Mouse (Mus musculus): Measurements from ENCODE around the gene Numbl.

DNA sequence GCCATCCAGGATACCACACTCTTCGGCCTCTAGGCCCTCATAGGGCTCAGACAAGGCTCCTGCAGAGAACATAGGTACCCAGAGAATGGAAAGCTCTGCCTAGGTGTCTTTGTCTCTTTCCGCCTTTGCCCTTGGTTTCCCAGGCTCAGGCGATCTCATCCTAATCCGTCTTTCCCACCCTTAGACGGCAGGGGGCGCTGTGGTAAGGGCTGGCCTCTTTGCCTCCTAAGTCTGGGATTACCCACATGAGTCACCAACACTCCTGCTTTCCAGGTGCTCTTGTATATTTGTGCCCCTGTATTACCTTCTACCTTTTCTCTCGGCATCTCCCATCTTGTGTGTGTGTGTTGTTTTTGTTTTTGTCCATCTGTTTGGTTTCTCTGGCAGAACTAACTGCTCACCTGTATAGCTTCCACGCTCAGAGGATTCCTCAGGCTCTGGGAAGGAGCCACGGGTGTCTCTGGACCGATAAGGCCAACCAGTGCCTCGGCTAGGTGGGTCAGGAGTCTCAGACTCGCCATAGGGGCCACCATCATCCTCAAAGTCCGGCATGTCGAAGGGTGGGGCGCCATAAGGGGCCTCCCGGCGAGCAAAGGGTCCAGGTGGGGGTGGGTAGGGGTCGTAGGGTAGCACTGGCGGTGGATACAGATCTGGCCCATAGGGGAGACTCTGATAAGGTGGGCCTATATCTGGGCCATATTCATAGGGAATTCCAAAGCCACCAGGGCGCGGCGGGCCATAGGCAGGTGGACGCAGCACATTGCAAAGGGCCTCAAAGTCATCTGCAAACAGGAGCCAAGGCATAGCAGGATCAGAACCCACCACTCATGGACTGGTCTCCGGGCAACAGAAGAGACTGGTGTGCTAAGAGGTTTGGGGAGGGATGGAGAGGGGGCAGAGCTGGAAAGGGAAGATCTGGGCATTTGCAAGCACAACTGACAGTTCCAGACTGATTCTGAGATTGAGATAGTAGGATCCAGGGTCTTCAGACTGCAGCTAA, 48.2 kb downstream of the Numbl start:
- TF ChIP-seq POLR2A (IDR thresholded peaks at IDR 0.05; ENCODE audit: insufficient read depth, low read depth, low read length), result no peak
- TF ChIP-seq CTCF (IDR thresholded peaks at IDR 0.05), result peak; percentile 81
